Mouse (Mus musculus): ENCODE data around the gene Zfc3h1. TPM values are rescaled to one million over a fixed set of nuclear protein-coding genes. Genes with fewer than 3 reads are reported as not detected.

The Zfc3h1 gene
- total RNA-seq, 2 experiments from 2014 or later = 36.9 to 60.8 TPM

GRCm38 (mm10) chr10:115469040-115469439, 84.3 kb downstream of the Zfc3h1 start:
- intact Hi-C loops (cut with DNase I) = no loop called here
- no peak for DNase-seq (ENCODE audit: low spot score in 2 of 2)

GRCm38 (mm10) chr10:115470621-115471334, 86.0 kb downstream of the Zfc3h1 start:
- no peak for DNase-seq (ENCODE audit: low spot score in 2 of 2)
- intact Hi-C loops (cut with DNase I) = loop anchor here (10.0 kb wide), 1 partner anchor 114 kb away; the partner anchor contains the start of gene Lgr5

- intact Hi-C loops (cut with DNase I) = loop anchor here (10.0 kb wide), 1 partner anchor 111 kb away; the partner anchor contains the start of gene Lgr5
- no peak for DNase-seq (ENCODE audit: low spot score in 2 of 2)
Measured at GRCm38 (mm10) chr10:115473213-115473961, 88.6 kb downstream of the Zfc3h1 start.

- DNase-seq (ENCODE audit: low spot score in 2 of 2) = no peak
- intact Hi-C loops (cut with DNase I) = loop anchor here (10.0 kb wide), 1 partner anchor 110 kb away; the partner anchor contains the start of gene Lgr5
Measured at GRCm38 (mm10) chr10:115475000-115475550, 90.3 kb downstream of the Zfc3h1 start.

- DNase-seq (ENCODE audit: low spot score in 2 of 2) = no peak
- intact Hi-C loops (cut with DNase I) = loop anchor here (10.0 kb wide), 1 partner anchor 108 kb away; the partner anchor contains the start of gene Lgr5
Measured at GRCm38 (mm10) chr10:115476506-115476905, 91.7 kb downstream of the Zfc3h1 start.

- DNase-seq (ENCODE audit: low spot score in 2 of 2) = no peak
- intact Hi-C loops (cut with DNase I) = loop anchor here (10.0 kb wide), 1 partner anchor 106 kb away; the partner anchor contains the start of gene Lgr5
Measured at GRCm38 (mm10) chr10:115478441-115479141, 93.8 kb downstream of the Zfc3h1 start.

Other genes starting within 250 kb of the Zfc3h1 start
- gene Tph2, start 199.9 kb upstream of the Zfc3h1 start, total RNA-seq (2021) = under 1 TPM; 0.54 to 0.84 TPM
- 10 to 100 TPM; 48.5 to 53.8 TPM for gene Tbc1d15, start 133.5 kb upstream of the Zfc3h1 start, total RNA-seq (2021)
- gene Rab21, start 69.4 kb upstream of the Zfc3h1 start, total RNA-seq (2021) = 10 to 100 TPM; 51.6 to 53.7 TPM
- 10 to 100 TPM; 43.2 to 50.2 TPM for gene Tmem19, start 22.5 kb upstream of the Zfc3h1 start, total RNA-seq (2021)
- 10 to 100 TPM; 14.1 to 18.6 TPM for gene Thap2, start 516 bp upstream of the Zfc3h1 start, total RNA-seq (2021)
- under 1 TPM; 0.32 to 0.41 TPM for gene A930009A15Rik, start 185.0 kb downstream of the Zfc3h1 start, total RNA-seq (2021)
- gene Lgr5, start 202.8 kb downstream of the Zfc3h1 start, total RNA-seq (2021) = 1 to 10 TPM; 3.6 to 6.6 TPM

Data from left cerebral cortex, postnatal 36 days (tissue).